Mouse (Mus musculus) retina, embryonic 14.5 days (tissue): Measurements from ENCODE around the gene Lif.

Experiments used
- DNase-seq: peaks from one replicate; pipeline ENCODE4 v3.0.0-alpha.2; 2015; ENCODE audit warnings: low spot score

Lif gene

GRCm38 (mm10) chr11:4262847-4263246, 5.5 kb downstream of the Lif start:
- no peak for DNase-seq

GRCm38 (mm10) chr11:4263296-4263695, 5.9 kb downstream of the Lif start:
- no peak for DNase-seq

GRCm38 (mm10) chr11:4264066-4264465, 6.7 kb downstream of the Lif start:
- DNase-seq: no peak

- DNase-seq: peak; percentile 55
Observed at GRCm38 (mm10) chr11:4266271-4267201, 9.2 kb downstream of the Lif start.

GRCm38 (mm10) chr11:4267202-4267578, 9.8 kb downstream of the Lif start:
- DNase-seq: no peak

- DNase-seq: no peak
Observed at GRCm38 (mm10) chr11:4268500-4268899, 11.1 kb downstream of the Lif start.

- DNase-seq: peak; percentile 48
Observed at GRCm38 (mm10) chr11:4270744-4271459, 13.5 kb downstream of the Lif start.

GRCm38 (mm10) chr11:4271544-4271943, 14.2 kb downstream of the Lif start:
- DNase-seq: no peak

GRCm38 (mm10) chr11:4276411-4276861, 19.1 kb downstream of the Lif start:
- no peak for DNase-seq

- DNase-seq: no peak
Observed at GRCm38 (mm10) chr11:4279909-4280308, 22.6 kb downstream of the Lif start.

- DNase-seq: no peak
Observed at GRCm38 (mm10) chr11:4281852-4282251, 24.5 kb downstream of the Lif start.

GRCm38 (mm10) chr11:4283627-4284026, 26.3 kb downstream of the Lif start:
- no peak for DNase-seq

GRCm38 (mm10) chr11:4289280-4289679, 31.9 kb downstream of the Lif start:
- no peak for DNase-seq

GRCm38 (mm10) chr11:4291639-4292038, 34.3 kb downstream of the Lif start:
- DNase-seq: no peak

- DNase-seq: no peak
Observed at GRCm38 (mm10) chr11:4292224-4292887, 35.0 kb downstream of the Lif start.

GRCm38 (mm10) chr11:4292888-4293247, 35.5 kb downstream of the Lif start:
- DNase-seq: no peak

GRCm38 (mm10) chr11:4293481-4293880, 36.1 kb downstream of the Lif start:
- DNase-seq: no peak

- no peak for DNase-seq
Observed at GRCm38 (mm10) chr11:4294047-4294446, 36.7 kb downstream of the Lif start.

- DNase-seq: peak; percentile 40
Observed at GRCm38 (mm10) chr11:4294495-4295351, 37.4 kb downstream of the Lif start.

GRCm38 (mm10) chr11:4296610-4297275, 39.4 kb downstream of the Lif start:
- no peak for DNase-seq

GRCm38 (mm10) chr11:4297753-4298152, 40.4 kb downstream of the Lif start:
- DNase-seq: no peak
